Mouse (Mus musculus): ENCODE measurements around the gene Tmem120b.

DNA sequence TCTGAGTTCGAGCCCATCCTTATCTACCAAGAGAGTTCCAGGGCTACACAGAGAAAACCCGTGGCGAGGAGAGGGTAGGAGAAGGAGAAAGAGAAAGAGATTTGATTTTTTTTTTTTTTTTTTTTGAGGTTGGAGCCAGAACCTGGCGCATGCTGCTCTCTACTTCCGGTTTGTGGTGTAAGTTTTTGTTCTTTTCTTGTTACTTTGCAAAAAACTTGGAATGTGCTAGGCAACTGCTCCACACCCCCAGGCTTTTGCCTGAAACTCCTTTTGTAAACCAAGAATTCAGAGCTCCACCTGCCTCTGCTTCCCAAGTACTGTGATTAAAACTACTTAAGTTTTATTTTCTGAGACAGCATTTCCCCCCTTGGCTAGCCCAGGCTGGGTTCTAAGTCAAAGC lies 30.1 kb upstream of the Tmem120b start:
- TF ChIP-seq POLR2AphosphoS5 (IDR thresholded peaks at IDR 0.05; ENCODE audit: insufficient replicate concordance, low read depth, low read length), result no peak
- no peak for TF ChIP-seq CTCF (IDR thresholded peaks at IDR 0.05; ENCODE audit: low read depth, low read length)
- no peak for TF ChIP-seq GATA1 (IDR thresholded peaks at IDR 0.05; ENCODE audit: borderline replicate concordance, low read length)
- TF ChIP-seq GATA2 (IDR thresholded peaks at IDR 0.05; ENCODE audit: borderline replicate concordance, low read depth, low read length), result no peak

Measured in G1E (cell line).